Mouse (Mus musculus): ENCODE data around the gene Arel1. TPM values are rescaled to one million over a fixed set of nuclear protein-coding genes. Genes with fewer than 3 reads are reported as not detected.

The Arel1 gene
- total RNA-seq, 1 experiment, result 31.3 TPM

- in situ Hi-C loops (cut with MboI; ENCODE audit: low sequenced_read_pairs in 2 of 2, unreplicated experiment in 2 of 2), result no loop called here
- Histone ChIP-seq H3K4me3 (ENCODE audit: insufficient read depth in 1 of 2, low read depth in 1 of 2, low read length in 2 of 2, poor library complexity in 1 of 2, severe bottlenecking in 1 of 2) (no peak overlapping the region), H3K4me1 (ENCODE audit: control insufficient read depth in 2 of 2, insufficient read depth in 2 of 2, low read length in 2 of 2, poor library complexity in 1 of 2) (peaks cover 0 to 4% of the 10 kb centered on the region in 2 experiments; a peak in 3 of 4 replicates), H3K36me3 (ENCODE audit: control insufficient read depth, insufficient read depth, low read length, poor library complexity, severe bottlenecking) (peaks cover 9% of the 10 kb centered on the region; the same call in 1 of the 2 replicates), H3K27ac (ENCODE audit: insufficient read depth, low read depth, low read length, poor library complexity, severe bottlenecking) (no peak overlapping the region), H3K9ac (ENCODE audit: insufficient read depth, low read depth, low read length, poor library complexity, severe bottlenecking) (no peak overlapping the region), H3K9me3 (ENCODE audit: control insufficient read depth, insufficient read depth, low read depth, low read length) (no peaks in the 10 kb centered on the region)
- DNase-seq (ENCODE audit: low read depth, low spot score), result no peak
- no peak for TF ChIP-seq HCFC1 (IDR thresholded peaks at IDR 0.05; ENCODE audit: borderline replicate concordance, insufficient read depth, low read length)
- no peak for TF ChIP-seq ZC3H11A (IDR thresholded peaks at IDR 0.05; ENCODE audit: borderline replicate concordance, low read depth, low read length)
- TF ChIP-seq CHD2 (IDR thresholded peaks at IDR 0.05; ENCODE audit: low read depth, low read length), result no peak
- TF ChIP-seq MAFK (IDR thresholded peaks at IDR 0.05; ENCODE audit: insufficient read depth, low read depth, low read length), result no peak
- TF ChIP-seq ZNF384 (IDR thresholded peaks at IDR 0.05; ENCODE audit: low read depth, low read length), result no peak
Measured at GRCm38 (mm10) chr12:84943006-84943952, 27.4 kb downstream of the Arel1 start.

- in situ Hi-C loops (cut with MboI; ENCODE audit: low sequenced_read_pairs in 2 of 2, unreplicated experiment in 2 of 2), result no loop called here
- Histone ChIP-seq H3K9me3 (ENCODE audit: control insufficient read depth, insufficient read depth, low read depth, low read length) (no peaks in the 10 kb centered on the region), H3K36me3 (ENCODE audit: control insufficient read depth, insufficient read depth, low read length, poor library complexity, severe bottlenecking) (peaks cover 9% of the 10 kb centered on the region; the same call in 1 of the 2 replicates), H3K4me1 (ENCODE audit: control insufficient read depth in 2 of 2, insufficient read depth in 2 of 2, low read length in 2 of 2, poor library complexity in 1 of 2) (peaks cover 0 to 4% of the 10 kb centered on the region in 2 experiments; a peak in 3 of 4 replicates), H3K9ac (ENCODE audit: insufficient read depth, low read depth, low read length, poor library complexity, severe bottlenecking) (no peak overlapping the region), H3K27ac (ENCODE audit: insufficient read depth, low read depth, low read length, poor library complexity, severe bottlenecking) (no peak overlapping the region), H3K4me3 (ENCODE audit: insufficient read depth in 1 of 2, low read depth in 1 of 2, low read length in 2 of 2, poor library complexity in 1 of 2, severe bottlenecking in 1 of 2) (no peak overlapping the region)
- no peak for DNase-seq (ENCODE audit: low read depth, low spot score)
- no peak for TF ChIP-seq ZNF384 (IDR thresholded peaks at IDR 0.05; ENCODE audit: low read depth, low read length)
- TF ChIP-seq MAFK (IDR thresholded peaks at IDR 0.05; ENCODE audit: insufficient read depth, low read depth, low read length), result no peak
- TF ChIP-seq HCFC1 (IDR thresholded peaks at IDR 0.05; ENCODE audit: borderline replicate concordance, insufficient read depth, low read length), result no peak
- TF ChIP-seq ZC3H11A (IDR thresholded peaks at IDR 0.05; ENCODE audit: borderline replicate concordance, low read depth, low read length), result no peak
Measured at GRCm38 (mm10) chr12:84941717-84942116, 29.0 kb downstream of the Arel1 start.

DNA sequence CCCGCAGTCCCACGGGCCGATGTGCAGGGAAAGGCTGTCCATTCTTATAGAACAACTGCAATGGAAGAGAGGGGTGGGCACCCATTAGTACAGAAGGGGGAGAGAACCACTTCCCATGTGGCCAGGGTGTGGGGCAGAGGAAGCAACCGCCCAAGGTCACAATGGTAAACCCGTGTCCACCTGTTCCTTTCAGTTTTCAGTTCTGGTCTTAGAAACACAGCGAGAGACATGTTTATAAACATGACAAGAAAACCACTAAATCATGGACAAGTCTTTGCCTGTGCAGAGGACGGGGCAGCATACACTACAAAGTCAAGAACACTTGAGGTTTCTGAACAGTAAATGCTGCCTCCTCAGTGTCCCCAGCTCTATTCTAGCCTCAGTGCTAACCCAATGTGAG is 30.4 kb downstream of the Arel1 start:
- Histone ChIP-seq H3K4me3 (ENCODE audit: insufficient read depth in 1 of 2, low read depth in 1 of 2, low read length in 2 of 2, poor library complexity in 1 of 2, severe bottlenecking in 1 of 2) (no peak overlapping the region), H3K9me3 (ENCODE audit: control insufficient read depth, insufficient read depth, low read depth, low read length) (no peaks in the 10 kb centered on the region), H3K36me3 (ENCODE audit: control insufficient read depth, insufficient read depth, low read length, poor library complexity, severe bottlenecking) (peaks cover 9% of the 10 kb centered on the region; the same call in 1 of the 2 replicates), H3K4me1 (ENCODE audit: control insufficient read depth in 2 of 2, insufficient read depth in 2 of 2, low read length in 2 of 2, poor library complexity in 1 of 2) (peaks cover 0 to 4% of the 10 kb centered on the region in 2 experiments; a peak in 3 of 4 replicates), H3K27ac (ENCODE audit: insufficient read depth, low read depth, low read length, poor library complexity, severe bottlenecking) (no peak overlapping the region), H3K9ac (ENCODE audit: insufficient read depth, low read depth, low read length, poor library complexity, severe bottlenecking) (no peak overlapping the region)
- in situ Hi-C loops (cut with MboI; ENCODE audit: low sequenced_read_pairs in 2 of 2, unreplicated experiment in 2 of 2), result no loop called here
- no peak for TF ChIP-seq ZC3H11A (IDR thresholded peaks at IDR 0.05; ENCODE audit: borderline replicate concordance, low read depth, low read length)
- TF ChIP-seq MAFK (IDR thresholded peaks at IDR 0.05; ENCODE audit: insufficient read depth, low read depth, low read length), result no peak
- no peak for TF ChIP-seq ZNF384 (IDR thresholded peaks at IDR 0.05; ENCODE audit: low read depth, low read length)
- TF ChIP-seq HCFC1 (IDR thresholded peaks at IDR 0.05; ENCODE audit: borderline replicate concordance, insufficient read depth, low read length), result no peak
- no peak for TF ChIP-seq CHD2 (IDR thresholded peaks at IDR 0.05; ENCODE audit: low read depth, low read length)
- no peak for DNase-seq (ENCODE audit: low read depth, low spot score)

DNA sequence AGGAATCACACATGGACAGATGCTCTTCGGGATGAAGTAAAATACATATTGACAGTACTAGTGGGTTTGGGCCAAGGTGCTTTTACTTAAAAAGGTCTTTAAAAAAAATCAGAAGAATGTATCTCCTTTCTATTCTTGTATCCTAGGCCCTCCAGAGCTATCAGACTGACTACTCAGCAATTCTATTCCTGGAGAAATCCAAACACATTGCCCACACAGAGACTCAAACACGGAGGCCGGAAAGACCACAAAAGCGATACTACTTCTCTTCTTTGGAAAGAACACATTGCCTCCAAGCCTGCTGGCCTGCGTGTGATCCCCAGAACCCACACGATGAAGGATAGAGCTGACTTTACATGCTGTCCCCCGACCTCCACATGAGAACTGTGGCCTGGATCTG is 31.6 kb downstream of the Arel1 start:
- Histone ChIP-seq H3K4me3 (ENCODE audit: insufficient read depth in 1 of 2, low read depth in 1 of 2, low read length in 2 of 2, poor library complexity in 1 of 2, severe bottlenecking in 1 of 2) (no peak overlapping the region), H3K4me1 (ENCODE audit: control insufficient read depth in 2 of 2, insufficient read depth in 2 of 2, low read length in 2 of 2, poor library complexity in 1 of 2) (peaks cover 0 to 4% of the 10 kb centered on the region in 2 experiments; a peak in 3 of 4 replicates), H3K9ac (ENCODE audit: insufficient read depth, low read depth, low read length, poor library complexity, severe bottlenecking) (no peak overlapping the region), H3K27ac (ENCODE audit: insufficient read depth, low read depth, low read length, poor library complexity, severe bottlenecking) (no peak overlapping the region), H3K36me3 (ENCODE audit: control insufficient read depth, insufficient read depth, low read length, poor library complexity, severe bottlenecking) (peaks cover 14% of the 10 kb centered on the region; the same call in 1 of the 2 replicates), H3K9me3 (ENCODE audit: control insufficient read depth, insufficient read depth, low read depth, low read length) (no peaks in the 10 kb centered on the region)
- no peak for TF ChIP-seq ZC3H11A (IDR thresholded peaks at IDR 0.05; ENCODE audit: borderline replicate concordance, low read depth, low read length)
- TF ChIP-seq HCFC1 (IDR thresholded peaks at IDR 0.05; ENCODE audit: borderline replicate concordance, insufficient read depth, low read length), result no peak
- no peak for TF ChIP-seq CHD2 (IDR thresholded peaks at IDR 0.05; ENCODE audit: low read depth, low read length)
- TF ChIP-seq MAFK (IDR thresholded peaks at IDR 0.05; ENCODE audit: insufficient read depth, low read depth, low read length), result no peak
- no peak for TF ChIP-seq ZNF384 (IDR thresholded peaks at IDR 0.05; ENCODE audit: low read depth, low read length)
- no peak for DNase-seq (ENCODE audit: low read depth, low spot score)
- in situ Hi-C loops (cut with MboI; ENCODE audit: low sequenced_read_pairs in 2 of 2, unreplicated experiment in 2 of 2), result no loop called here
